Mouse (Mus musculus) CH12.LX (cell line): ENCODE results near the gene Mon1b.

Experiments
- CTCF ChIP-seq, 2 experiments: IDR thresholded peaks in 1 of 2; conservative IDR thresholded peaks in 1 of 2; 2 replicates each; pipeline ENCODE4 v1.5.1; 2011 to 2012; ENCODE audit warnings: low read depth in 2 of 2, low read length in 2 of 2, improper control_type of control experiment in 1 of 2, inconsistent platforms in 1 of 2, mild to moderate bottlenecking in 1 of 2, moderate library complexity in 1 of 2
- GABPA ChIP-seq: IDR thresholded peaks from 2 replicates; pipeline ENCODE4 v1.6.1; 2012; ENCODE audit warnings: low read depth, low read length, improper control_type of control experiment, inconsistent platforms; ENCODE audit not compliant: insufficient replicate concordance
- POLR2A ChIP-seq: IDR thresholded peaks from 2 replicates; pipeline ENCODE4 v1.6.1; 2011; ENCODE audit warnings: low read depth, mild to moderate bottlenecking, improper control_type of control experiment, low read length
- SMC3 ChIP-seq: IDR thresholded peaks from 2 replicates; pipeline ENCODE4 v1.6.1; 2011; ENCODE audit warnings: low read depth, low read length, improper control_type of control experiment
- USF1 ChIP-seq: IDR thresholded peaks from 2 replicates; pipeline ENCODE4 v1.6.1; 2014; ENCODE audit warnings: low read depth, mild to moderate bottlenecking, inconsistent platforms, low read length, improper control_type of control experiment
- ZKSCAN1 ChIP-seq: IDR thresholded peaks from 2 replicates; pipeline ENCODE4 v1.6.1; 2012; ENCODE audit warnings: low read depth, inconsistent platforms, low read length, improper control_type of control experiment, borderline replicate concordance

DNA sequence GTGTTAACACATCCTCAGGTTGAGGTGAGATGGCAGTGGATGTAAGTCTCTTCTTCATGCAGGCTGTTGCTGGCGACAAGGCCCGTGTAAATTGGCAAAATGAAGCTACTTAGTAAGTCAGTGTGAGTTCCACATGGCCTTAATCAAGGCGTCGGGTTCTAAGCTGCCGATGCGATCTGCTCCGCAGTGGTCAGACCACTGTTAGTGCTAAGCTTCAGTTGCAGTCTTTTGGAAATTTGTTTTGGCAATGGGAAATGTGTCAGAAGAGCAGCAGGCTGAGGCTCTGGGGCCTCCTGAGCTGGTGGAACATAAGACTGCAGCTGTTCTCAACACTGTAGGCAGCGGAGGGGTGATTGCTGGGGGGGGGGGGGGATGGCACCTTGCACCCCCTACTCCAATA, 30.6 kb downstream of the Mon1b start:
- no peak for TF ChIP-seq ZKSCAN1
- no peak for TF ChIP-seq SMC3
- no peak for TF ChIP-seq CTCF (conservative IDR thresholded peaks at IDR 0.05 in 1 of 2, IDR thresholded peaks at IDR 0.05 in 1 of 2; ENCODE audit: low read depth in 2 of 2, low read length in 2 of 2)
- no peak for TF ChIP-seq GABPA
- no peak for TF ChIP-seq USF1
- no peak for TF ChIP-seq POLR2A
